ENCODE assay signal across 8 mouse cellular contexts in the genomic region with DNA sequence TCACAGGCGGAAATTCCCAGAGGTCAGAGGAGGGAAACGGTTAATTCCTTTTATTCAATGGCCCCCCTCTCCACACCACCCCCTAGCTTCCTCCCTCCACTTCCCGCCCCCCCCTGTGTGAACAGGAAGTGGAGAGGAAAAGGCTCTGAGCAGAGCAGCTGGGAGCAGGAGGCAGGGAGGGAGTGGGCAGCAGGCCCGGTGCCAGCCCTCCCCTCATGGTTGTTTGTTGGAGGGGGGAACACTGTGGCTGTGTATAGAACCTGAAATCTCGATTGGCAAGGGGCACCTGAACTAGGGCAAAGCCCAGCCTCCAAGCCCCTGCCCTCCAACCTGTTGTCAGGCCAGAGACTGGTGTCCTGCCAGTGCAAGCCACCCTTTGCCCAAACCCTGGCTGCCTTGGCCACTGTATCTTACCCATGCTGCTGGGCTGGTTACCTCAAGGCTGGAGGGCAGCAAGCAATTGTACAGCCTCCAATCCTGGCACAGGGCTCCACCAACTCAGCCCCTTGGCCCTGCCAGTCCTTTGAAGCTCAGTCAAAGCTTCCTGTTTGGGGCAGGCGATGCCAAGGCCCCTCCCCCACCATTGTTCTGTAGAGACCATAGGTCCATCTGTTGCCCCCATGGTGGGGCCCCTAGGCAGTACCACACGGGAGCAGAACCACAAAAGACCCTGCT. TPM values are rescaled to one million over a fixed set of nuclear protein-coding genes. Genes with fewer than 3 reads are reported as not detected.
DNase-seq lines count a peak whose midpoint lies in the region; ATAC-seq and TF ChIP-seq lines count a peak whose summit lies in the region.

No protein-coding gene starts in this region.

- peak; percentile 62 to 72 for DNase-seq in cerebellum, postnatal 14 days
- no peak for DNase-seq in cerebellum, adult 2 months
- peak; percentile 61 to 68 for DNase-seq in heart, postnatal 14 days
- DNase-seq in kidney, postnatal 36 days, result peak; percentile 67 to 77
- no peak for DNase-seq in MN1 (ENCODE audit: low spot score)
- no peak for DNase-seq in embryo, embryonic 10 days (ENCODE audit: low spot score)

- H3K9me3 ChIP-seq in midbrain, embryonic 12.5 days, result no peaks in the 10 kb centered on the region

- TF ChIP-seq POLR2A in cerebellum, adult 2 months (IDR thresholded peaks at IDR 0.05; ENCODE audit: borderline replicate concordance, insufficient read depth, low read length), result no peak
- TF ChIP-seq POLR2A in bone marrow, adult 2 months (IDR thresholded peaks at IDR 0.05; ENCODE audit: borderline replicate concordance, control insufficient read depth, low read depth, low read length), result no peak

- H3K9ac ChIP-seq in midbrain, embryonic 12.5 days (replicated peaks), result peak overlapping the region; percentile 34; the same call in 1 of the 2 replicates

- no peak for TF ChIP-seq CTCF in cerebellum, adult 2 months (IDR thresholded peaks at IDR 0.05; ENCODE audit: borderline replicate concordance, insufficient read depth, low read depth, low read length)
- TF ChIP-seq CTCF in bone marrow, adult 2 months (IDR thresholded peaks at IDR 0.05; ENCODE audit: control insufficient read depth, insufficient read depth, low read length), result no peak

- no peak overlapping the region for H3K4me3 ChIP-seq in cerebellum, adult 2 months (replicated peaks; ENCODE audit: insufficient read depth, low read depth, low read length)
- no peak overlapping the region for H3K4me3 ChIP-seq in bone marrow, adult 2 months (replicated peaks; ENCODE audit: control insufficient read depth, low read depth, low read length)
- no peak overlapping the region for H3K4me3 ChIP-seq in midbrain, embryonic 12.5 days

- no peak overlapping the region for H3K27ac ChIP-seq in cerebellum, adult 2 months (ENCODE audit: insufficient read depth, low read length)
- peak overlapping the region; percentile 67 for H3K27ac ChIP-seq in bone marrow, adult 2 months (ENCODE audit: control insufficient read depth, insufficient read depth, low read depth, low read length, poor library complexity)
- peak overlapping the region; percentile 54 for H3K27ac ChIP-seq in midbrain, embryonic 12.5 days (replicated peaks)

- peaks cover 15% of the 10 kb centered on the region for H3K4me1 ChIP-seq in cerebellum, adult 2 months (ENCODE audit: control insufficient read depth, insufficient read depth, low read length)
- H3K4me1 ChIP-seq in bone marrow, adult 2 months (ENCODE audit: control insufficient read depth, insufficient read depth, low read length), result peaks cover 7% of the 10 kb centered on the region
- H3K4me1 ChIP-seq in midbrain, embryonic 12.5 days, result peaks cover 30% of the 10 kb centered on the region

- no peaks in the 10 kb centered on the region for H3K27me3 ChIP-seq in cerebellum, adult 2 months (ENCODE audit: control insufficient read depth, insufficient read depth, low read length)
- H3K27me3 ChIP-seq in midbrain, embryonic 12.5 days, result peaks cover 6% of the 10 kb centered on the region; the same call in 1 of the 2 replicates

- 0 out of 2 replicates have a peak overlapping the region, but pooled peaks have one; percentile 29 for H3K4me2 ChIP-seq in midbrain, embryonic 12.5 days (replicated peaks)

- 27% methylated on average over 7 of the region's 7 CpGs for WGBS in cerebellum, adult 2 months
- 25% methylated on average over 7 of the region's 7 CpGs for WGBS in bone marrow, adult 2 months
- WGBS in midbrain, embryonic 12.5 days, result 47% methylated on average over 7 of the region's 7 CpGs

- intact Hi-C loops in heart, postnatal 14 days (cut with DNase I), result loop anchor here (1.0 kb wide), 2 partner anchors 26 to 36 kb away; no protein-coding TSS in a partner anchor

- H3K36me3 ChIP-seq in midbrain, embryonic 12.5 days, result peaks cover 30% of the 10 kb centered on the region

- ATAC-seq in midbrain, embryonic 12.5 days (ENCODE audit: low FRiP score, low read depth), result no peak

RNA-seq across cellular contexts. Expression of gene Vps18, which starts 12.4 kb away (rescaled TPM):
- polyA plus RNA-seq in cerebellum, adult 2 months (2012; rRNA removed), result 37.8 and 38.8 TPM in 2 replicates
- 6.5 and 9.7 TPM in 2 replicates for polyA plus RNA-seq in bone marrow, adult 2 months (2011; ENCODE audit: insufficient read depth, insufficient read length, low replicate concordance, missing spikeins)
- 10 to 100 TPM; 12.8 to 13.3 TPM for total RNA-seq in heart, postnatal 14 days (2021)
- polyA plus RNA-seq in midbrain, embryonic 12.5 days (2016; fragmentation: Nextera tagmentation; extraction: Ambion mirVana), result 25.9 and 26.9 TPM in 2 replicates

RNA-seq across cellular contexts. Expression of gene Dll4, which starts 24.6 kb away (rescaled TPM):
- polyA plus RNA-seq in cerebellum, adult 2 months (2012; rRNA removed), result 3.1 and 4.1 TPM in 2 replicates
- 0.25 TPM in 1 of 2 replicates, not detected in the other for polyA plus RNA-seq in bone marrow, adult 2 months (2011; ENCODE audit: insufficient read depth, insufficient read length, low replicate concordance, missing spikeins)
- 10 to 100 TPM; 19.5 to 22.3 TPM for total RNA-seq in heart, postnatal 14 days (2021)
- polyA plus RNA-seq in midbrain, embryonic 12.5 days (2016; fragmentation: Nextera tagmentation; extraction: Ambion mirVana), result 4.4 and 5.0 TPM in 2 replicates

RNA-seq across cellular contexts. Expression of gene Rhov, which starts 29.9 kb away (rescaled TPM):
- 8.4 and 10.4 TPM in 2 replicates for polyA plus RNA-seq in cerebellum, adult 2 months (2012; rRNA removed)
- 2.1 TPM in 1 of 2 replicates, not detected in the other for polyA plus RNA-seq in bone marrow, adult 2 months (2011; ENCODE audit: insufficient read depth, insufficient read length, low replicate concordance, missing spikeins)
- total RNA-seq in heart, postnatal 14 days (2021), result not detected
- 3.9 and 4.7 TPM in 2 replicates for polyA plus RNA-seq in midbrain, embryonic 12.5 days (2016; fragmentation: Nextera tagmentation; extraction: Ambion mirVana)

RNA-seq across cellular contexts. Expression of gene Chac1, which starts 50.1 kb away (rescaled TPM):
- 8.1 and 9.8 TPM in 2 replicates for polyA plus RNA-seq in cerebellum, adult 2 months (2012; rRNA removed)
- 0.59 and 6.2 TPM in 2 replicates for polyA plus RNA-seq in bone marrow, adult 2 months (2011; ENCODE audit: insufficient read depth, insufficient read length, low replicate concordance, missing spikeins)
- total RNA-seq in heart, postnatal 14 days (2021), result 10 to 100 TPM; 12.8 to 13.0 TPM
- polyA plus RNA-seq in midbrain, embryonic 12.5 days (2016; fragmentation: Nextera tagmentation; extraction: Ambion mirVana), result 0.88 and 1.1 TPM in 2 replicates

Comparison
In these comparisons a context has a peak if more than half of its experiments do, and no peak if none do; other contexts are left out.
1. DNase-seq: peak in cerebellum, postnatal 14 days (2 of 2), heart, postnatal 14 days (2 of 2) and kidney, postnatal 36 days (2 of 2); none in cerebellum, adult 2 months (0 of 2), MN1 (single experiment) and embryo, embryonic 10 days (single experiment).